Mouse (Mus musculus): Measurements from ENCODE around the gene Adat3.
A peak's percentile ranks its signal among the peaks of the same experiment; 100 is the strongest.

Gene Adat3

DNA sequence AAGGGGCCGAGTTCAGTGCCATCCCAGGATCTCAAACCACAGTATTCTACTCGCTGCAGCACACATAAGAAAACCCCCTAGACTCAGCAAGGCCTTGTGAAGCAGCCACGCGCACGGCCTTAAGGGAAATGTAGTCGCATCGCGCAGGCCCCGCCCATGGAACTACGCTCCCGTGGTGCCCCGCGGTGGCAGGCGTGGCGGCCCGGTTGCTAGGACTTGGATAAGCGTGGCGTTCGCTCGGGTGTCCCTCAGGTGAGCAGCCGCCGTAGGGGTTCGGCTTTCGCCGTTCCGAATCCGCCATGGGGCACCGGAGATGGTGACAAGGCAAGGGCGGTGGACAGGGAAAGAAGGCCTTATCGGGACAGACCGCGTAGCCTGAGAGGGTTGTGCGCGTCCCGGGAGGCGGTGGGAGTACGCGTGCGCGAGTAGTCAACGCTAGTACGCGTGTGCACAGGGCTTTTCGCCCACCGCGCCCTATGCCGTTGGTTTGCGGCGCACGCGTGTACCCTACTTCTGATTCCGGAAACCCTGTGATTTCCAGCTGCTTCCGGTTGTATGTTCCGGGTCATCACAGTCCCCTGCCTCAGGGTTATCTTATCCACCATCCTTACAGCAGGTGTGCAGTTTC, at the start of gene Adat3, which contains the start of gene Scamp4:
Gene Adat3, plus strand, starts transcription at position 183 of the 628 bp plus-strand sequence.
Gene Scamp4, plus strand, starts transcription at position 175 of the 628 bp plus-strand sequence.
- peak; percentile 93 for DNase-seq (ENCODE audit: low spot score)

DNA sequence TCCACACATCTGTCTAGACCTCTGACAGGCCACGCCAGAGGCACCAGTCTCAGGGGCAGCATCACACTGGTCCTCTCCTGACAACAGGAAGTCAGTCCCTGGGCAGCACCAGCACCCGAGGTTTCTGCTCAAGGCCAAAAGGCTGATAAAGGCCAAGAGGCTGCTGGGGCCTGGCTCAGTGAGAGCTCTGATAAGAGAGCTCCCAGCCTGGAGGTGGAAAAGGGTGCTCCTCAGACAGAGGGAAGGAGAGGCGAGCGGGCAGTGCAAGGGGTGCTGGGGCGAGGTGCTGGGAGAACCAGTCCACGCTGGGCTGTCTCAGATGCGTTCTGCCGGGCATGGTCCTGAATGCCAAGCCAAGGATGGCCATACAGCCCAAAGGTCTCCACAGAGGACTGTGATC, 49.1 kb upstream of the Adat3 start:
- peak; percentile 60 for DNase-seq (ENCODE audit: low spot score)

DNA sequence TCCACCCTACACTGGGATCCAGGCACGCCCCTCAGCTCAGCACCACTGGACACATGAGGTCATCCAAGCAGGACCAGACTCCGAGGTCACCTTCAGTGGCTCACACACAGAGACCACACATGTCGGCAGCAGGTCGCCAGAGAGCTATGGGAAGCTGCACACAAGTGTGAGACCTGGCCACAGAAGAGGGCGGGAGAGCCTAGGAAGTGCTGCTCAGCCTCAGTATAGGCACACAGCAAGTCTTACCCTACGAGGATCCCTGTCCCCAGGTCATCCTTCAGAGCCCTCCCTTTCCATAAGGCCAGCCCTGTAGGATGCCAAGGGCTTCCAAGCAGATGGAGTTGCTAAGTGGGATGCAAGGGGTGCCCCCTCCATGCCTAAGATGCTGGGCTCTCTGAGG, 48.7 kb upstream of the Adat3 start:
- DNase-seq (ENCODE audit: low spot score) = no peak

DNA sequence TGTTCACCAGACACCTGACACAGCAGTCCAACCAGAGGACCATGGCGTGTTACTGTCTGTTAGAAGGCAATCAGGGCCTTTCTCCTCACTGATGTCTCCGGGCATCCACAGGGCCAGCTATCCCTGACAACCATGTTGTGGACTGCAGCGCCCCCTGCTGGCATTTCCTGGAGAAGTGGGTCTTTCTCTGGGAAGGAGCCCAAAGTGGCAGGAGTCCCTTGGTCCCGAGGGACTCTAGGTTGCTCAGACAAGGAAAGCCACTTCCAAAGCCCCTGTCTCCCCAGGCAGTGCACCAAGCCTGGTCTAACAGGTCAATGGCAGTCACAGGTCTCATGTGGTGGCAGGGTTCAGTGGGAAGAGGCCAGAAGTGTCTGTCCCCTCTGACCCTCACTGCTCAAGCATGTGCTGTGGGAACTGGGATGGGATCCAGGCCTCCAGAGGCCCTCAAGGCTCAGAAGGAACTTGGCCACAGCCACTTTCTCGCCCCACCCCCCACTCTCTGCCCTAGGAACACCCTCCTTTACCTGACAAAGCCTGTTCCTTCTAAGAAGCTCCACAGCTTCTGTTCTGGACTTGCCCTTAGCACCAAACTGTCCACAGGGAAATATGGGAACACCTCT, 45.2 kb upstream of the Adat3 start:
- DNase-seq (ENCODE audit: low spot score) = peak; percentile 86

DNA sequence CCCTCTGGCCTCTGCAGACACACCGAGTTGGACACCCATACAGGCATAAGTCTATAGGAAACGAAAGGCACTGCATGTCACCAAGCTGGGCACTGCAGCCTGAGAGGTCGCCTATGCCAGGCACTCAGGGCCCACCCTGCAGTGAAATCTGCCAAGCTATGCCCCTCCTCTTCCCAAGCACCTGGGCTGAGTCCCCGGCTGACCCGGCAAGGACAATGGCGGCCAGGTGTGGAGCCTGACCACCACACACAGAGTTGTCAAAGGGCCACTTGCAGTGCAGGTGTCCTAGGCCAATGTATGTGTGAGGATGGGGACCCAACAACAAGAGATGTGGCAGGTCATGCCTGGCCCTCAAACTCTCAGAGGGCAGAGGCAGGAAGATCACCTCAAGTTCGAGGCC, 43.2 kb upstream of the Adat3 start:
- no peak for DNase-seq (ENCODE audit: low spot score)

DNA sequence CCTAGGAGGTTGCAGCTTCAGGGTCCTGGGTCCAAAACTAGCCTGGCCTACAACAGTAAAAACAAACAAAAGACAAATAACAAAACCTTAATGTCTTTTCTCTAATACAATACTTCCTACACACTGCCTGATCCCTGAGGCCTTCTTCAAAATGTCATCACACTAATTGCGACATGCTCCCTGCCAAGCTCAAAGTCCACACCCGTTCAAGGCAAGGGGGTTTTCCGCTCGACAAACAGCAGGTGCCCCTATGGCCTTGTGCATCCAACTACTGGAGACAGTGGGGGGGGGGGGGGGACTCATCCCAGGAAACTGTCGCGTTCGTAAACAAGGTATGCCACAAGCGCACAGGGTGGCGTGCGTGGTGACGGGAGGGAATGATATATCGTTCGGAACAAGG, 42.1 kb upstream of the Adat3 start:
- DNase-seq (ENCODE audit: low spot score) = no peak

DNA sequence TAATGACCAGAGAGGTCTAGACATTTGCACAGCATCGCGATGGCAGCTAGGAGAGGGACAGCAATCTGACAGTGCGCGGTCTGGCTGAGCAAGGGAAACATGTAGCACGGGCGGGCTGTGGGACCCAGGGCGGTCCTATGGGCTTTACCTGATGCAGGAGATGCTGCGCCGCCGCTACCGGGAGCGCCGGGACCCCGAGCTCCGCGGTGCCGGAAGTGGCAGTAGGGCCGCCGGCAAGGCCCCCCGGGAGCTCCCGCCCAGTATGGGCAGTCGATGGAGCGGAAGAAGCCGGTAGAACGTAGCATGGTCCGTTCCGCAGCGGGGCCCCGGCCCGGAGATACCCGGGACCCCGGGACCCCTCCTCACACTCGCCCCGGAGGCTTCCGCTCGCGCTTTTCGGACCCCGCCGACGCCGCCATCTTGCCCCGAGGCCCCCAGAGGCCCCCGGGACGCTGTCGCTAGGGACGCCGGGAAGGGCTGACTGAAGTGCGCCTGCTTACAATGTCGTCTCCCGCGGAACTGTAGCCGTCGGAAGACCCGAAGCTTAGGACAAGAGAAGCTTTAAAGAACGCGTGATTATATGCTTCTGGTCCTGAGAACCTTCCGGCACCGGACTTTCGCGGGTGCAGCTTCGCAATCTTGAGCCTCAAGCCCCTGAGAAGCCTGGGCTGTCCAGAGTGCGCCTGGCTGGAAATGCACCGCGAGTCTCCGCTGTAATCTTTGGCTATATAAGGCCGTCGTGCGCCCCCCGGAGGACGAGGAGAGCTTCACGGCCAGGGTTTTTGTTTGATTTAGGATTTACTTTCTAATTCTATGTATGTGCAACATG, 41.4 kb upstream of the Adat3 start, which contains the start of gene Rexo1:
Gene Rexo1, minus strand, starts transcription at position 445 of the 829 bp plus-strand sequence.
- DNase-seq (ENCODE audit: low spot score) = peak; percentile 92

DNA sequence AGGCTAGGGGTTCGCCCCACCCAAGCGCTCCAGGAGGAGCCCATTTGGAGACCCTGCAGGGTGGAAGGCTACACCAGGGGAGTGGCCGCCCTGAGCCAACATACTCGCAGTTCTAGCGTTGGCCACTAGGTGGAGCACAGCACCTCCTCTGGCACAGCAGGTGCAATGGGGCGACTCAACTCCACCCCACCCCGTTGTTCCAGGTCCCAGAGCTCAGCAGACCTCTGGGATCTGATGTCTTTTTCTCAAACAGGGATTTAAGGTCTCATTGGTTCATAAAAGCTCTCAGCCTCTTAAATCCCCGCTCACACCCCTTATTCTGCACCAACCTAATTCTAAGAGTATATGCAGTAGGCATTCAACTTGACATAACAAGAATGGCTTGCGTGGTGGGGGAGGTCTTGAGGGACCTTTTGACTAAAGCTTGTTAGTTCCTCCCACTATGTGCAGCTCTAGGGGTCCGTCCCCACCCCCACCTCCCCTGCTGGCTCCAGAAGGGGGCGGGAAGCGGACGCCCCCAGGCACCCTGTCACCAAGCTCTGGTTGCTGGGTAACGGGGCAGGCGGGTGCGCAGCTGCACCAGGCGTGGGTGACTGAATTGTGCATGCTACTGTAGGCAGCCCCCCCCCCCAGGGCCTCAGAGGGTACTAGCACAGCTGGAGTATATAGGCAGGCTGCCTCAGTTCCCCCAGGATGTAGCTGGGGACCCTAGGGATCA, 36.1 kb upstream of the Adat3 start:
- DNase-seq (ENCODE audit: low spot score) = peak; percentile 80

DNA sequence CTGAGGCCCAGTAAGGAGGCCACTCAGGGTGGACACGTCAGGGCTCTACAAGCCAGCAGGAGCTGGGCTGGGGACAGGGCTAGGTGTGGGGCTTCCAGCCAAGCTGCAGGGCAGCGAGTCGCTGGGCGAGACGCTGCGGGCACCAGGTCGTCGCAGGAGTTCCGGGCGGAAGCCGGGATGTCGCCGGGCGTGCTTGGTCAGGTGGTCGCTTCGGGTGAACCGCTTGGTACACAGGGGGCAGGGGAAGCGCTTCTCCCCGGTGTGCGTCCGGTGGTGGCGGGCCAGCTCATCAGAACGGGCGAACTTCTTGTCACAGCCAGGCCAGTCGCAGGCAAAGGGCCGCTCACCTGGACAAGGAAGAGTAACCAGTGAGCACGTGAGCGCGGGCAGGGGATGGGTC, 33.8 kb upstream of the Adat3 start:
- DNase-seq (ENCODE audit: low spot score) = no peak

DNA sequence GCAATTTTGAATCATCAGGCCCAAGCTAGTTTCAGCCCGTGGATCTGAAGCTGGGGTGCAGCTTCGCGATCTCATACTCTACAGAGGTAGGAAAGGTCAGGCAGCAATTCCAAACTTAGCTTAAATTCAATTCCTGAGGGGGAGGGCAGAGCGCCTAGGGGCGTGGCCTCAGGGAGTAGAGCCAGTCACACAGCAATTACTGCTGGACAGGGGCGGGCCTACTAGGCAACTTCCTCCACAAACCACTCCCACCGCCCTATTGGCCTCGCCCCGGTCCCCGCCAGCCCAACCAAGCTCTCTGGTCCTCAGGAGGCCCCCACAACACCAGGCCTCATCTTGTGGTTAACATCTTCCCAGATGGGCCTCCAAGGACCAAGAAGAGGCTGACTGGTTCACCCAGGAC, 33.0 kb upstream of the Adat3 start:
- DNase-seq (ENCODE audit: low spot score) = peak; percentile 54

DNA sequence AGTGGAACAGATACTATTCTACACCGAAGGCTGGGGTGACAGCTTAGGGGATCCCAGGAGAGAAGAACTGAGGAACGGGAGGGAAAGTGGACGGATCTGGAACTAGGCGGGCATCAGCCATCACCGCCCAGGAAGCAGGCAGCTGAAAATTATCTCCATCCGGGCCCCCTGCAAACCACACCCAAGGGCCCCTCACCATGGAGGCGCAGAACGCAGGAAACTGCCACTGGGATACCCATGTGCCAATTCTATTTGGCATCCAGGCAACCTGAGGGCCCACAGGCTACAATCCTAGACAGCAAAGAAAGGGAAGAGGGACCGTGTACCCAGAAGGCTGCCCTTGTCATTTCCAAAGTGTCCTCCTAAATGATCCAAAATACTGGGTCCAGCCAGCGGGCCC, 32.3 kb upstream of the Adat3 start:
- no peak for DNase-seq (ENCODE audit: low spot score)

DNA sequence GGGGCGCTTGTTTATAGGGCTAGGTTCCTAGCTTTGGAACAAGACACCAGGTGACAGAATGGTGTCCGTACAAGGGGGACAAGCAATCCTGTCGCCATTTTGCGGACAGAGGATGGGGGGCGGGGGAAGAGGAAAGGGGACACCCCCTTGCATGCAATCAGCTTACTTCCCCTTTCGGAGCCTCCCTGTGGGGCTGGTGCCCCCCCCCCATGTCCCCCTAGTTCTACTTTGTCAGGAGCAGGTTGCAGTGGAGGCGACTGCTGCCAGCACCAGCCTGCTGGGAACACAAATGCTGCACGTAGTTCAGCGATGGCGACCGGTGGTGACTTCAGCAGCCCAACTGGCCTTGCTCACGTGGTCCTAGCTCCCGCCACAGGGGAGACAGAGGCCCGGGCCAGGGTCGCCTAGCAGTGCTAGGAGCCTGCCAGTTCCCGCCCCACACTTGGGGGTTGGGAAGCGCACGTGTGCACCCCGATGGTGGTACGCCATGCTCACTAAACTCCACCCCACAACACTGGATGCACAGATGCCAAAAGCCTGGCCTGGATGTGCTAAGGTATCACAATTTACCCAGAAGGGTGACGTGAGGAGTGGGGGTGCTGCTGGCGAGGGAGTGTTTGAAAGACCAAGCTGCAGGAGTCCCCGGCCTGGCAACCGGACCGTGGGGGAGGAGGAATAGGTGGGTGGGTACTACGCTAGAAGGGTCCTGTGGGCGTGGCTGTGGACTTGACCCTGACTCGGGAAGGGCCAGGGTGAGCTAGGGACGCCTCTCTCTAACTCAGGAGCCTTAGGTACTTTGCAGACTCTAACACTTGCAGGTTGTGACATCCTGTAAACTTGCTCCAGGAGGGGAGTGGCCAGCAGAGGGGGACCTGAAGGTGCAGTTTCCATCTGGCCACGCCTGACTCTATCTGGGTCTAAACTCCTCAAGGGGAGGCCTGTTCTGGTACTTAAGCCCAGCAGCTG, 31.5 kb upstream of the Adat3 start:
- no peak for DNase-seq (ENCODE audit: low spot score)

DNA sequence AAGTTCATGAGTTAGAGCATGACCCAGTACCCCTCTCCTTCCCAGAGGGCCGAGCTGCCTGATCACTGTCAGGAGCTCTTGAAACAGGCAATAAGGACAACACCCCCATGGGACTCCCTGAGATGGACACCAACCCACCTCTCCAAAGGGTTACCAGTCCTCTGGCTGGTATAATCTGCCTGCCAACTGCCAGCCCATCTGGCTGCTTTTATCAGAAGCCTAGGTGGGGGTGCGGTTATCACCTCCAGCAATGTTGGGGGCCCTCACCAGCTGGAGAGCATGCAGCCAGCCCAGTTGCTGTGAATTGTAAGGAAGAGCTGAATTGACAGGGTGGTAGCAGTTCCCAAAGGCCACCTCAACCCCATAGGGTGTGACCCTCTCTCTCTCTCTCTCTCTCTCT, 30.2 kb upstream of the Adat3 start:
- DNase-seq (ENCODE audit: low spot score) = no peak

DNA sequence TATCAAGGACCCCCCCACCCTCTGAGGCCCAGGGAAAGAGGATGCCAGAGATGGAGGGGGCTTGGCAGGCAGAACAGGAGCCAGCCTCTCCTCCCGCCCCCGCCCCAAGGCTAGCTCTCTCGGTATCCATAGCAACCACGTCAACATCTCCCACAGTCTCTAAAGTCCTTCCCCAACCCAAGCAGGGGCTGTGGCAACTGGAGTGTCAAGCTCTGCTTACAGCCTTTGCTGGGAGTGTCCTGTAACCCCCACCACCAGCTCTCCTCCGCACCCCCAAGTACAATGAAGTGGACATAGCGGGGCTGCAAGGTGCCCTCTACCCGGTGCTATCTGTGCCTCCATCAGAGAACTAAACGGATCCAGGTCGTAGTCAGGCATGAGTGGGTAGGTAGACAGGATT, 28.7 kb upstream of the Adat3 start:
- no peak for DNase-seq (ENCODE audit: low spot score)

DNA sequence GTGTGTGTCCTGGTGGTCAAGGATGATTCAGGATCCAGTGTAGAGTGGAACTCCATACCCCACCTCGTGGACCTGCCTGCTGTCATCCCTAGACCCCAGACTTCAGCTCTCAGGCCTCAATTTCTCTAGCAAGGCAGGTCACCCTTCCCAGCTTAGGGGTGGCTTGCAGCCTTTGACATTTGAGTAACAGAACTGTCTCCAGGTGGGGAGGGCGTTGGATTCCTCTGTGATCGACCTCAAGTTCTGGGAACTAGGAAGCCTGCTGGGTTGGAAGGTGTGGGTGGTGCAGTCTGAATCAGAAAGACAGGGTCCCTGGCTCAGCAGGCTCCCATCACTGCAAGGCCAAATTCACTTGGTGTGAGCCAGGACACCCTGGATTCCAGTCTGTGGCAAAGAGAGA, 27.8 kb upstream of the Adat3 start:
- no peak for DNase-seq (ENCODE audit: low spot score)

DNA sequence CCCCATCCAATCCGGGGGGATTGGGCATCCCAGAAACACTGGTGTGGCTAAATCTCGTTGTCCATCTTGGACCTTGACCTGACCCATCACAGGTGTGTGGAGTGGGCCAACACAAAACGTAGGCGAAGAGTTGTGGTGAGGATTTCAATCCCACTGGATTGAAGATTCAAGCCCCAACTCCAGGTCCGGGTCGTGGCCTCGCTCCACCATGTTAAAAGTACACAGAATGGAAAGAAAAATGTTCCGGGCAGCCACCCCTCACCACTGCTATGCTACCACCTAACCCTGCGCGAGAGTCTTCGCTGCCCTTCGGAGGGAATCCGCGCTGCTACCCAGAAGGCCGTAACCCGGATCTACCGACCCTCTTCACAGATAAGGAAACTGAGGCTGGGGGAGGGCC, 26.8 kb upstream of the Adat3 start:
- no peak for DNase-seq (ENCODE audit: low spot score)

DNA sequence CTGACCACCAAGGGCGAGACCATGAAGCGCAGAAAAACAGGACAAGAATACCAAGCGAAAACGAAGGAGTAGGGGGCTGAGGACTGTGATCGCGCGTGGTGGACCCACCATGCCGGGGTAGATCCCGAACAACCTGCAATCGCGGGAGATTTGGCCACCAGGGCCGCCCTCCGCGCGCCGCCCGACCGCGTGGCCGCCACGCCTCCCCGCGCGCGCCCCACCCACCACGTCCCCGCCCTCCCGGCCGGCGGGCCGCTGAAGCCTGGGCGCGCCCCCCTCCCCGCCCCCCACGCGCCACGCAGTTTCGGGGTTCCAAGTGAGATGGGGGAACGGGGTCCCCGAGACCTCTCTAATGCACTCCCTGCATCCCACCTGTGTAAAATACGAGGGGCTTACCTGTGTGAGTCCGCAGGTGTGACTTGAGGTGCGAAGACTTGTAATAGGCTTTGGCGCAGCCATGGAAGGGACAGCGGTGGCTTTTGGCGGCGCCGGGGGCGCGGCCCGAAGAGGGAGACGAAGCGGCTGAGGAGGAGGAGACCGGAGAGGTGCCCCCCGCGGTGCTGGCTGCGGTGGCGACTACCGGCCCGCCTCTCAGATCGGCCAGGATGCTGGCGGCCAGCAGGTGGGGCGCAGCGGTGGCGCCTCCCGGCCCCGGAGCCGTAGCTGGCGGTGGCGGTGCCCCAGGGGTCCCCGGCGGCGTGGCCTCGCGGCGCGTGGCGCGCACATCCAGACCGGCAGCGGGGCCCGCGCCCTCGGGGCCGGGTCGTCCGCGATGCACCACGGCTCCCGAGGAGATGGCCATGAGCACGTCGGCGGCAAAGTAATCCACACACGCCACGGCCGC, 26.1 kb upstream of the Adat3 start:
- peak; percentile 70 for DNase-seq (ENCODE audit: low spot score)

DNA sequence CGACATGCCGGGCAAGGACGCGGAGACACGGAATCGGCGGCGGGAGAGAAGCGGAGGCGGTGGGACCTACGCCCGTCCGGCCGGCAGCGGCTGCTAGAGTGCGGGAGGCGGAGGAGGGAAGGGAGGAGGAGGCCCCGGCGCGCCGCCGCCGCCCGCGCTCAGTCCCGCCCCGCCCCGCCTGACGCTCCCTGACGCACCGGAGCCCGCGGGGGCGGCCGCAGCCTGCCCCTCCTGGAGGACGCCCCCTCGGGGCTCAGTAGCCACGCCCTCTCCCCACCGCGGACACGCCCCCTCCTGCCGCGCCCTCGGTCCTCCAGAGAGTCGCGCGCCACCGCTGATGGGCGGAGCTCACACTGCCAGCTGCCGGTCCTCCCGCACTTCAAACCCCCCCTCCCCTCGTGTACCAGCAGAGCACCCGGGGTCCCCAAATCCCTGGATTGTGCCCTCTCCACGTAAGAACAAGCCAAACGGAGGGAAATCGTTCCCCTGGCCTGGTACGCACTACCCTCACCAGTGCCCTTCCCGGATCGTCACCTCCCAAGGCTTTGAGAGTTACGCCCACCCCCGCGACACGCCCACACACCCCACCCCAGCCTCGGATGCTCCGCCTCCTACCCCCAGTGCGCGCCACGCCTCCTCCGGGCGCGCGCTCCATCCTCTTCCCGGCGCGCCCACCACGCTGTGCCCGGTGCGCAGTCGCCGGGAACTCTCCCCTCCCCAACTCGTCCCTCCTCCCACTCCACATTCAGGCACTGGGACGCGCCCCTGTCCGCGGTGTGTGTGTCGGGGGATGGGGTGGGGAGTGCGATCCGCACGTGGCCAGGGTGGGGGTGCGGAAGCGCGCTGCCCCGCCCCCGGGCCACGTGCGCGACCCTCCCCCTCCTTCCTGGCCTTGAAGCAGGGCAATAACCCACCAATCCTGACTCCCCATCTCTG, 25.2 kb upstream of the Adat3 start, which contains the start of gene Klf16:
Gene Klf16, minus strand, starts transcription at position 127 of the 936 bp plus-strand sequence.
- peak; percentile 99 for DNase-seq (ENCODE audit: low spot score)

All from ovary, postnatal 36 days (tissue).